Mouse (Mus musculus) liver, embryonic 15.5 days (tissue): ENCODE measurements at regions not wholly inside any gene's neighbourhood (a gene's known extent, or its start where the extent isn't known, plus 50 kb on each side); places are given as distances from the start of the nearest gene placed in this dataset.
"Not testable (repeated sequence)": the region's sequence is repeated elsewhere in the genome, so short reads cannot be mapped to it uniquely, and the experiment has no call there.

ENCODE experiments used
- ATAC-seq: fragments of 200-750 bp; cut with Nextera tagmentation; 2 replicates; pipeline ENCODE4 v1.8.0; 2017; ENCODE audit warnings: moderate number of reproducible peaks, mild to moderate bottlenecking, moderate library complexity; ENCODE audit not compliant: insufficient read depth
- H3K27ac ChIP-seq: fragments of 300-500 bp; sonication (generic); replicated peaks from 2 replicates; pipeline ENCODE4 v1.5.1; 2015; ENCODE audit warnings: mild to moderate bottlenecking, inconsistent platforms
- H3K27me3 ChIP-seq: fragments of 300-500 bp; sonication (generic); 2 replicates; pipeline ENCODE4 v1.6.1; 2015; ENCODE audit warnings: mild to moderate bottlenecking, inconsistent platforms
- H3K36me3 ChIP-seq: fragments of 300-500 bp; sonication (generic); replicated peaks from 2 replicates; pipeline ENCODE4 v1.6.1; 2015; ENCODE audit warnings: moderate library complexity, mild to moderate bottlenecking, inconsistent platforms
- H3K4me1 ChIP-seq: fragments of 300-500 bp; sonication (generic); replicated peaks from 2 replicates; pipeline ENCODE4 v1.6.1; 2015; ENCODE audit warnings: inconsistent platforms
- H3K4me2 ChIP-seq: fragments of 300-500 bp; sonication (generic); 2 replicates; pipeline ENCODE4 v1.6.1; 2015; ENCODE audit warnings: moderate library complexity, mild to moderate bottlenecking, inconsistent platforms
- H3K4me3 ChIP-seq: fragments of 300-500 bp; sonication (generic); replicated peaks from 2 replicates; pipeline ENCODE4 v1.5.1; 2015; ENCODE audit warnings: mild to moderate bottlenecking, inconsistent platforms
- H3K9ac ChIP-seq: fragments of 300-500 bp; sonication (generic); 2 replicates; pipeline ENCODE4 v1.6.1; 2015; ENCODE audit warnings: moderate library complexity, mild to moderate bottlenecking, inconsistent platforms
- H3K9me3 ChIP-seq: fragments of 300-500 bp; sonication (generic); replicated peaks from 2 replicates; pipeline ENCODE4 v1.6.1; 2016; ENCODE audit warnings: inconsistent platforms
- WGBS: fragments of 180-500 bp; shearing (Covaris S2); methylation state at CpG from one replicate; pipeline ENCODE4 v1.1.7; 2015; ENCODE audit warnings: mixed read lengths; ENCODE audit not compliant: insufficient replicate concordance; 5-methylcytosine and 5-hydroxymethylcytosine counted together

- WGBS = 53% methylated on average over 6 of the region's 6 CpGs
- no peaks in the 10 kb centered on the region for H3K36me3 ChIP-seq
- ATAC-seq = no peak
- H3K9ac ChIP-seq = no peak overlapping the region
- no peaks in the 10 kb centered on the region for H3K9me3 ChIP-seq
- H3K27me3 ChIP-seq = no peaks in the 10 kb centered on the region
- no peak overlapping the region for H3K4me2 ChIP-seq
- H3K4me3 ChIP-seq = no peak overlapping the region
- no peak overlapping the region for H3K27ac ChIP-seq
- H3K4me1 ChIP-seq = no peaks in the 10 kb centered on the region
Measured at GRCm38 (mm10) chr9:115800624-115801023, 108.6 kb upstream of the Gadl1 start.

GRCm38 (mm10) chr9:115803071-115803470, 106.2 kb upstream of the Gadl1 start:
- Histone ChIP-seq H3K27me3 (no peaks in the 10 kb centered on the region), H3K36me3 (no peaks in the 10 kb centered on the region), H3K4me2 (no peak overlapping the region), H3K4me1 (no peaks in the 10 kb centered on the region), H3K4me3 (no peak overlapping the region), H3K9ac (no peak overlapping the region), H3K27ac (no peak overlapping the region), H3K9me3 (no peaks in the 10 kb centered on the region)
- WGBS = 66% methylated on average over 3 of the region's 3 CpGs
- no peak for ATAC-seq

- no peaks in the 10 kb centered on the region for H3K27me3 ChIP-seq
- no peak overlapping the region for H3K9ac ChIP-seq
- no peaks in the 10 kb centered on the region for H3K9me3 ChIP-seq
- no peaks in the 10 kb centered on the region for H3K4me1 ChIP-seq
- H3K4me2 ChIP-seq = no peak overlapping the region
- no peak overlapping the region for H3K4me3 ChIP-seq
- no peak for ATAC-seq
- 28% methylated on average over 4 of the region's 4 CpGs for WGBS
- no peak overlapping the region for H3K27ac ChIP-seq
- no peaks in the 10 kb centered on the region for H3K36me3 ChIP-seq
Measured at GRCm38 (mm10) chr9:115805224-115805623, 104.0 kb upstream of the Gadl1 start.

- H3K9me3 ChIP-seq = no peaks in the 10 kb centered on the region
- ATAC-seq = no peak
- no peak overlapping the region for H3K9ac ChIP-seq
- no peak overlapping the region for H3K4me2 ChIP-seq
- H3K36me3 ChIP-seq = no peaks in the 10 kb centered on the region
- H3K4me3 ChIP-seq = no peak overlapping the region
- no peaks in the 10 kb centered on the region for H3K27me3 ChIP-seq
- WGBS = 50% methylated on average over 10 of the region's 10 CpGs
- no peak overlapping the region for H3K27ac ChIP-seq
- no peaks in the 10 kb centered on the region for H3K4me1 ChIP-seq
Measured at GRCm38 (mm10) chr9:115806018-115806702, 103.1 kb upstream of the Gadl1 start.

- Histone ChIP-seq H3K36me3 (no peaks in the 10 kb centered on the region), H3K9me3 (no peaks in the 10 kb centered on the region), H3K4me2 (no peak overlapping the region), H3K27ac (no peak overlapping the region), H3K27me3 (no peaks in the 10 kb centered on the region), H3K9ac (no peak overlapping the region), H3K4me3 (no peak overlapping the region), H3K4me1 (no peaks in the 10 kb centered on the region)
- no peak for ATAC-seq
- WGBS = 32% methylated on average over 5 of the region's 5 CpGs
Measured at GRCm38 (mm10) chr9:115840186-115840585, 69.1 kb upstream of the Gadl1 start.

DNA sequence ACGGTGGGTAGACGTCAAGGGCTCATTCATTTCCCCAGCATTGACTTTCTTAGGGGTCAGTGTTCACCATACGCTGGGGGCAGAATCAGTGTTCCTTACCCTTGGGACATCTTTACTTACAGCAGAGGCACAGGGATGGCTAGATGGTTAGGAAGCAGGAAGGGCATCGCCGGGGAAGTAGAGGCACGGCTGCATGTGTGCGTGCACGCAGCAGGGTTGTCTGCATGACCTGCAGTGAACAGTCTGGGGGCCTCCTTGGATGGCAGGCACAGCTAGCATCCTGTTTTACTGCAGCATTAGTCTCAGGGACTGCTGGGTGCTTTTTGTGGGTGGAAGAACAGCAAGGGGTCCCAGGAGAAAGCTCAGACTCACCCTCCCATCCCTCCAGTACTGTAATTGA, 68.5 kb upstream of the Gadl1 start:
- no peak overlapping the region for H3K27ac ChIP-seq
- no peaks in the 10 kb centered on the region for H3K4me1 ChIP-seq
- no peak overlapping the region for H3K4me3 ChIP-seq
- H3K36me3 ChIP-seq = no peaks in the 10 kb centered on the region
- no peaks in the 10 kb centered on the region for H3K9me3 ChIP-seq
- H3K9ac ChIP-seq = no peak overlapping the region
- 77% methylated on average over 8 of the region's 8 CpGs for WGBS
- no peaks in the 10 kb centered on the region for H3K27me3 ChIP-seq
- no peak for ATAC-seq
- no peak overlapping the region for H3K4me2 ChIP-seq

GRCm38 (mm10) chr9:115841684-115842083, 67.6 kb upstream of the Gadl1 start:
- Histone ChIP-seq H3K4me3 (no peak overlapping the region), H3K27me3 (no peaks in the 10 kb centered on the region), H3K4me2 (no peak overlapping the region), H3K4me1 (no peaks in the 10 kb centered on the region), H3K27ac (no peak overlapping the region), H3K9me3 (no peaks in the 10 kb centered on the region), H3K9ac (no peak overlapping the region), H3K36me3 (no peaks in the 10 kb centered on the region)
- ATAC-seq = no peak
- WGBS = 60% methylated on average over 10 of the region's 10 CpGs

DNA sequence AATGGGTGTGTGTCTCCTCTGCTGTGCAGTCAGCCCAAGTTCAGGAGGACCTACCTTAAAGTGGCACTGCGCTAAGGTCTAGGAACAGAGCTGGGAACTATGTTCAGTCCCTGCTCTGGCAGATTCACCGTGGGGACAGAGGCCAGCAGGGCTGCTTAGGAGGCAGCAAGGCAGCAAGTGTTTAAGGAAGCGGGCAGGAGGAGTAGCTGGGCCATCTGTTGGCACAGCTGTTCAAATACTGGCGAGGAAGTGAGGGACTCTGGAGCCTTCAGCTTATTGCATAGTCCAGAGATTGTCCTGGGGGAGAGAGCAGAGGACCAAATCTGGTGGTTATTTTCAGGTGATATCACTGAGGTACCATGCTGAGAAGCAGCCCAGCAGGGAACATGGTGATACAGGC, 64.9 kb upstream of the Gadl1 start:
- no peak overlapping the region for H3K9ac ChIP-seq
- H3K4me1 ChIP-seq = no peaks in the 10 kb centered on the region
- no peaks in the 10 kb centered on the region for H3K9me3 ChIP-seq
- H3K27ac ChIP-seq = no peak overlapping the region
- no peak overlapping the region for H3K4me2 ChIP-seq
- ATAC-seq = no peak
- WGBS = 46% methylated on average over 4 of the region's 4 CpGs
- no peaks in the 10 kb centered on the region for H3K36me3 ChIP-seq
- no peaks in the 10 kb centered on the region for H3K27me3 ChIP-seq
- H3K4me3 ChIP-seq = no peak overlapping the region

DNA sequence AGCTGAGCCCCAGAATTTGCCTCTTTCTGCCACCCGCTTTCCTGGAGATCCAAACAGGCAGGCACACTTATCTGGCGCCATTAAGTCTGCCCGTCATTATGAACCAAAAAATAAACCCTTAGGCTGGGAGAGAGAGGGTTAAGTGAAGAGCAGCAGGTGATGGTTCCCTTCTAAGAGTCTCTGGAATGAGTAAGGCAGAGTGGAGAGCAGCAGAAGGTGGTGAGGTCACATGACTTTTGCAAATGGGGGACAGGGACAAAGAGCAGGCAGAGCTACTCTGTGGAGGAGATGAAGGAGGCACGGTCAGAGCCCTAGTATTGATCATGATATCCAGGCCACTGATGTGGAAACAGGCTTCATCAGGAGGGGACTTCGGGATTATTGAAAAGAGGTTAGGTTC, 64.2 kb upstream of the Gadl1 start:
- H3K36me3 ChIP-seq = no peaks in the 10 kb centered on the region
- no peaks in the 10 kb centered on the region for H3K4me1 ChIP-seq
- H3K4me2 ChIP-seq = no peak overlapping the region
- no peaks in the 10 kb centered on the region for H3K9me3 ChIP-seq
- H3K4me3 ChIP-seq = no peak overlapping the region
- no peak for ATAC-seq
- no peak overlapping the region for H3K27ac ChIP-seq
- H3K27me3 ChIP-seq = no peaks in the 10 kb centered on the region
- no peak overlapping the region for H3K9ac ChIP-seq
- WGBS = 67% methylated on average over 5 of the region's 5 CpGs

- no peaks in the 10 kb centered on the region for H3K36me3 ChIP-seq
- H3K4me2 ChIP-seq = no peak overlapping the region
- no peaks in the 10 kb centered on the region for H3K4me1 ChIP-seq
- 54% methylated on average over 12 of the region's 12 CpGs for WGBS
- no peak overlapping the region for H3K9ac ChIP-seq
- H3K9me3 ChIP-seq = no peaks in the 10 kb centered on the region
- no peak overlapping the region for H3K4me3 ChIP-seq
- ATAC-seq = no peak
- H3K27me3 ChIP-seq = no peaks in the 10 kb centered on the region
- no peak overlapping the region for H3K27ac ChIP-seq
Measured at GRCm38 (mm10) chr9:115847289-115848074, 61.8 kb upstream of the Gadl1 start.

- not testable (repeated sequence) for H3K4me1 ChIP-seq, H3K4me2 ChIP-seq, H3K27me3 ChIP-seq, H3K4me3 ChIP-seq, H3K9me3 ChIP-seq, ATAC-seq, H3K27ac ChIP-seq, H3K9ac ChIP-seq, H3K36me3 ChIP-seq
- 45% methylated on average over 5 of the region's 5 CpGs for WGBS
Measured at GRCm38 (mm10) chr9:115853210-115853842, 55.9 kb upstream of the Gadl1 start.
